Mouse (Mus musculus) bone marrow macrophage, adult 2 months (primary cell): ENCODE results near the gene Rhof.

Source experiments
- CTCF ChIP-seq: IDR thresholded peaks from 2 replicates; pipeline ENCODE4 v1.5.1; 2012; ENCODE audit warnings: low read depth, mild to moderate bottlenecking, low read length, moderate library complexity
- POLR2A ChIP-seq: IDR thresholded peaks from 2 replicates; pipeline ENCODE4 v1.6.1; 2012; ENCODE audit warnings: mild to moderate bottlenecking, low read depth, low read length, borderline replicate concordance

GRCm38 (mm10) chr5:123129170-123129757 lies 3.2 kb downstream of the Rhof start:
- no peak for TF ChIP-seq POLR2A
- TF ChIP-seq CTCF = no peak
